Mouse (Mus musculus) limb, embryonic 14.5 days (tissue): ENCODE measurements at regions not wholly inside any gene's neighbourhood (a gene's known extent, or its start where the extent isn't known, plus 50 kb on each side); places are given as distances from the start of the nearest gene placed in this dataset.
"Not testable (repeated sequence)": the region's sequence is repeated elsewhere in the genome, so short reads cannot be mapped to it uniquely, and the experiment has no call there.

Experiments used
- ATAC-seq: fragments of 200-750 bp; cut with Nextera tagmentation; 2 replicates; pipeline ENCODE4 v1.8.0; 2017; ENCODE audit warnings: low read depth, moderate number of reproducible peaks, moderate TSS enrichment; ENCODE audit not compliant: low FRiP score
- DNase-seq: peaks from one replicate; pipeline ENCODE4 v3.0.0-alpha.2; 2015; ENCODE audit warnings: low spot score
- H3K27ac ChIP-seq: fragments of 300-500 bp; sonication (generic); replicated peaks from 2 replicates; pipeline ENCODE4 v1.5.1; 2014; ENCODE audit warnings: low read depth, mild to moderate bottlenecking, low read length, moderate library complexity, mixed read lengths
- H3K27me3 ChIP-seq: fragments of 300-500 bp; sonication (generic); 2 replicates; pipeline ENCODE4 v1.6.1; 2014; ENCODE audit warnings: low read length, mixed read lengths; ENCODE audit not compliant: control insufficient read depth, insufficient read depth
- H3K36me3 ChIP-seq: fragments of 300-500 bp; sonication (generic); 2 replicates; pipeline ENCODE4 v1.6.1; 2014; ENCODE audit warnings: mild to moderate bottlenecking, low read length, moderate library complexity, mixed read lengths; ENCODE audit not compliant: control insufficient read depth, insufficient read depth
- H3K4me1 ChIP-seq: fragments of 300-500 bp; sonication (generic); 2 replicates; pipeline ENCODE4 v1.6.1; 2014; ENCODE audit warnings: antibody characterized with exemption, low read length, mixed read lengths; ENCODE audit not compliant: control insufficient read depth, insufficient read depth
- H3K4me2 ChIP-seq: fragments of 300-500 bp; sonication (generic); replicated peaks from 2 replicates; pipeline ENCODE4 v1.6.1; 2014; ENCODE audit warnings: low read depth, mild to moderate bottlenecking, low read length, moderate library complexity; ENCODE audit not compliant: severe bottlenecking
- H3K4me3 ChIP-seq: fragments of 300-500 bp; sonication (generic); replicated peaks from 2 replicates; pipeline ENCODE4 v1.5.1; 2014; ENCODE audit warnings: low read length
- H3K9ac ChIP-seq: fragments of 300-500 bp; sonication (generic); 2 replicates; pipeline ENCODE4 v1.6.1; 2014; ENCODE audit warnings: mild to moderate bottlenecking, low read depth, low read length, moderate library complexity; ENCODE audit not compliant: severe bottlenecking
- H3K9me3 ChIP-seq: fragments of 300-500 bp; sonication (generic); 2 replicates; pipeline ENCODE4 v1.6.1; 2016; ENCODE audit warnings: low read length; ENCODE audit not compliant: control insufficient read depth
- POLR2A ChIP-seq: fragments of 200-500 bp; IDR thresholded peaks from 2 replicates; pipeline ENCODE4 v1.8.0; 2012; ENCODE audit warnings: inconsistent platforms, mild to moderate bottlenecking, moderate library complexity, borderline replicate concordance; ENCODE audit not compliant: insufficient read depth, insufficient read length; ENCODE audit errors: extremely low read depth
- WGBS: fragments of 180-500 bp; shearing (Covaris S2); extraction: QIAGEN DNeasy Blood & Tissue Kit; methylation state at CpG from one replicate; pipeline ENCODE4 v1.1.7; 2014; 5-methylcytosine and 5-hydroxymethylcytosine counted together

- Histone ChIP-seq H3K27me3 (no peaks in the 10 kb centered on the region), H3K9me3 (no peaks in the 10 kb centered on the region), H3K4me3 (no peak overlapping the region), H3K4me1 (peaks cover 4% of the 10 kb centered on the region; the same call in 1 of the 2 replicates), H3K4me2 (no peak overlapping the region), H3K27ac (0 out of 2 replicates have a peak overlapping the region, but pooled peaks have one; percentile 26), H3K9ac (no peak overlapping the region), H3K36me3 (no peaks in the 10 kb centered on the region)
- WGBS, result 70% methylated on average over 6 of the region's 6 CpGs
- no peak for DNase-seq
- TF ChIP-seq POLR2A, result no peak
- no peak for ATAC-seq
These were observed 123.0 kb upstream of the Tbl1xr1 start for GRCm38 (mm10) chr3:21953416-21953810.

GRCm38 (mm10) chr3:21955681-21956080 lies 120.8 kb upstream of the Tbl1xr1 start:
- Histone ChIP-seq H3K4me2 (no peak overlapping the region), H3K27me3 (no peaks in the 10 kb centered on the region), H3K4me3 (no peak overlapping the region), H3K36me3 (no peaks in the 10 kb centered on the region), H3K4me1 (peaks cover 4% of the 10 kb centered on the region; the same call in 1 of the 2 replicates), H3K9ac (no peak overlapping the region), H3K9me3 (no peaks in the 10 kb centered on the region), H3K27ac (no peak overlapping the region)
- ATAC-seq (no peak), DNase-seq (no peak)
- 68% methylated on average over 2 of the region's 2 CpGs for WGBS
- TF ChIP-seq POLR2A, result no peak

GRCm38 (mm10) chr3:21957105-21957504 lies 119.3 kb upstream of the Tbl1xr1 start:
- H3K4me3 ChIP-seq, H3K9ac ChIP-seq, H3K27ac ChIP-seq, H3K36me3 ChIP-seq, H3K9me3 ChIP-seq, ATAC-seq, H3K4me2 ChIP-seq, H3K4me1 ChIP-seq, H3K27me3 ChIP-seq, DNase-seq: not testable (repeated sequence)
- 47% methylated on average over 6 of the region's 6 CpGs for WGBS

- H3K4me2 ChIP-seq, result no peak overlapping the region
- no peak for TF ChIP-seq POLR2A
- no peak overlapping the region for H3K27ac ChIP-seq
- ATAC-seq (no peak), DNase-seq (no peak)
- 84% methylated on average over 6 of the region's 6 CpGs for WGBS
- no peaks in the 10 kb centered on the region for H3K36me3 ChIP-seq
- H3K4me1 ChIP-seq, result 0 out of 2 replicates have a peak, but pooled peaks cover 4% of the 10 kb centered on the region
- no peaks in the 10 kb centered on the region for H3K27me3 ChIP-seq
- no peak overlapping the region for H3K9ac ChIP-seq
- H3K9me3 ChIP-seq, result no peaks in the 10 kb centered on the region
- no peak overlapping the region for H3K4me3 ChIP-seq
These were observed 117.7 kb upstream of the Tbl1xr1 start for GRCm38 (mm10) chr3:21958595-21959286.

GRCm38 (mm10) chr3:21961091-21961490 lies 115.4 kb upstream of the Tbl1xr1 start:
- ATAC-seq (no peak), DNase-seq (no peak)
- H3K27ac ChIP-seq, result no peak overlapping the region

GRCm38 (mm10) chr3:21961746-21962145 lies 114.7 kb upstream of the Tbl1xr1 start:
- Histone ChIP-seq H3K9ac (no peak overlapping the region), H3K4me2 (no peak overlapping the region), H3K9me3 (no peaks in the 10 kb centered on the region), H3K4me3 (no peak overlapping the region), H3K27me3 (no peaks in the 10 kb centered on the region), H3K27ac (no peak overlapping the region), H3K4me1 (0 out of 2 replicates have a peak, but pooled peaks cover 4% of the 10 kb centered on the region), H3K36me3 (no peaks in the 10 kb centered on the region)
- TF ChIP-seq POLR2A, result no peak
- ATAC-seq (no peak), DNase-seq (no peak)
- WGBS, result 86% methylated on average over 5 of the region's 5 CpGs

More at GRCm38 (mm10) chr3:21961091-21961490, 115.4 kb upstream of the Tbl1xr1 start:
- Histone ChIP-seq H3K9ac (no peak overlapping the region), H3K4me3 (no peak overlapping the region), H3K9me3 (no peaks in the 10 kb centered on the region), H3K4me2 (no peak overlapping the region), H3K27me3 (no peaks in the 10 kb centered on the region), H3K36me3 (no peaks in the 10 kb centered on the region), H3K4me1 (0 out of 2 replicates have a peak, but pooled peaks cover 4% of the 10 kb centered on the region)
- WGBS, result 68% methylated on average over 6 of the region's 6 CpGs
- TF ChIP-seq POLR2A, result no peak
